Mouse (Mus musculus) CH12.LX (cell line): ENCODE measurements around the gene B4gat1. TPM values are rescaled to one million over a fixed set of nuclear protein-coding genes. Genes with fewer than 3 reads are reported as not detected.

Source experiments
- DNase-seq: peaks from one replicate; pipeline ENCODE4 v3.0.0-alpha.2; 2013; ENCODE audit errors: extremely low read depth
- H3K27ac ChIP-seq: 2 replicates; pipeline ENCODE4 v1.5.1; 2012; ENCODE audit warnings: low read depth, mild to moderate bottlenecking, control low read depth, moderate library complexity; ENCODE audit not compliant: insufficient read depth
- H3K27me3 ChIP-seq: replicated peaks from 2 replicates; pipeline ENCODE3; 2012; ENCODE audit warnings: inconsistent platforms
- H3K36me3 ChIP-seq, 2 experiments: replicated peaks in 1 of 2; 2 replicates each; pipeline versions ENCODE3 to v1.6.1; 2012; ENCODE audit warnings: inconsistent platforms in 1 of 2, low read length in 1 of 2, mild to moderate bottlenecking in 1 of 2, mixed read lengths in 1 of 2, moderate library complexity in 1 of 2; ENCODE audit not compliant: control insufficient read depth in 1 of 2, insufficient read depth in 1 of 2
- H3K4me1 ChIP-seq, 2 experiments: 2 replicates each; pipeline ENCODE4 v1.6.1; 2012; ENCODE audit warnings: inconsistent platforms in 1 of 2, moderate library complexity in 1 of 2; ENCODE audit not compliant: insufficient read depth in 2 of 2, control insufficient read depth in 1 of 2
- H3K4me2 ChIP-seq: 2 replicates; pipeline ENCODE4 v1.6.1; 2012; ENCODE audit warnings: low read depth, mild to moderate bottlenecking, control low read depth; ENCODE audit not compliant: poor library complexity, insufficient read depth, severe bottlenecking
- H3K4me3 ChIP-seq, 3 experiments: fragments of 150-350 bp in 1 of 3; sonication (generic) in 1 of 3; replicated peaks in 1 of 3; 2 replicates each; pipeline versions ENCODE3 to v1.5.1; 2011 to 2012; ENCODE audit warnings: low read depth in 2 of 3, low read length in 2 of 3, mild to moderate bottlenecking in 2 of 3, moderate library complexity in 2 of 3, control low read depth in 1 of 3, improper control_type of control experiment in 1 of 3, inconsistent platforms in 1 of 3, mixed read lengths in 1 of 3; ENCODE audit not compliant: poor library complexity in 1 of 3
- H3K79me2 ChIP-seq: replicated peaks from 2 replicates; pipeline ENCODE4 v1.6.1; 2012; ENCODE audit warnings: mild to moderate bottlenecking, moderate library complexity; ENCODE audit not compliant: control insufficient read depth, poor library complexity, insufficient read depth, severe bottlenecking; ENCODE audit errors: extremely low read depth
- H3K9ac ChIP-seq: 2 replicates; pipeline ENCODE4 v1.6.1; 2012; ENCODE audit warnings: low read depth, mild to moderate bottlenecking, control low read depth, moderate library complexity; ENCODE audit not compliant: insufficient read depth
- H3K9me3 ChIP-seq: replicated peaks from 2 replicates; pipeline ENCODE3; 2012; ENCODE audit warnings: low read length, inconsistent platforms, mixed read lengths
- ETS1 ChIP-seq: conservative IDR thresholded peaks from 2 replicates; pipeline ENCODE4 v1.6.1; 2012; ENCODE audit warnings: low read depth, mild to moderate bottlenecking, inconsistent platforms, low read length, improper control_type of control experiment, moderate library complexity
- GABPA ChIP-seq: IDR thresholded peaks from 2 replicates; pipeline ENCODE4 v1.6.1; 2012; ENCODE audit warnings: low read depth, low read length, improper control_type of control experiment, inconsistent platforms; ENCODE audit not compliant: insufficient replicate concordance
- HCFC1 ChIP-seq: IDR thresholded peaks from 2 replicates; pipeline ENCODE4 v1.6.1; 2012; ENCODE audit warnings: low read depth, mild to moderate bottlenecking, inconsistent platforms, low read length, improper control_type of control experiment
- JUND ChIP-seq: conservative IDR thresholded peaks from 2 replicates; pipeline ENCODE4 v1.6.1; 2011; ENCODE audit warnings: low read depth, low read length, improper control_type of control experiment
- KAT2A ChIP-seq: IDR thresholded peaks from 2 replicates; pipeline ENCODE4 v1.6.1; 2012; ENCODE audit warnings: low read length, improper control_type of control experiment, inconsistent platforms; ENCODE audit not compliant: insufficient replicate concordance
- NELFE ChIP-seq: IDR thresholded peaks from 2 replicates; pipeline ENCODE4 v1.6.1; 2011; ENCODE audit warnings: low read depth, low read length, improper control_type of control experiment
- SMC3 ChIP-seq: IDR thresholded peaks from 2 replicates; pipeline ENCODE4 v1.6.1; 2011; ENCODE audit warnings: low read depth, low read length, improper control_type of control experiment
- dilution Hi-C: fragments of 300-500 bp; cut with MboI; formaldehyde crosslinking; loops from 2 replicates; pipeline ENCODE4 v1.14.3; 2020; ENCODE audit warnings: low sequenced_read_pairs; ENCODE audit not compliant: extremely low pct_unique_long_range_greater_than_20kb, extremely low pct_ligation_motif_present
- in situ Hi-C: fragments of 300-500 bp; cut with MboI; formaldehyde crosslinking; loops from 3 replicates; pipeline ENCODE4 v1.14.3; 2019; ENCODE audit warnings: low sequenced_read_pairs, low pct_ligation_motif_present, low pct_unique_long_range_greater_than_20kb, mixed read lengths
- polyA plus RNA-seq: library from polyadenylated mRNA; unstranded; fragments of >175 nt; gene quantifications from 2 replicates; pipeline ENCODE4 v1.2.1, GENCODE M21; 2012; ENCODE audit warnings: low read depth; ENCODE audit not compliant: insufficient read length
- total RNA-seq, 2 experiments: library from RNA; depleted of rRNA; stranded (reverse); fragments of 300-350 nt in 1 of 2; fragments of >200 nt in 1 of 2; gene quantifications; 2 replicates each; pipeline ENCODE4 v1.2.3; 2012 to 2014

Gene B4gat1
- total and polyA plus RNA-seq, 3 experiments: 5.2 to 12.1 (median 6.9) TPM

DNA sequence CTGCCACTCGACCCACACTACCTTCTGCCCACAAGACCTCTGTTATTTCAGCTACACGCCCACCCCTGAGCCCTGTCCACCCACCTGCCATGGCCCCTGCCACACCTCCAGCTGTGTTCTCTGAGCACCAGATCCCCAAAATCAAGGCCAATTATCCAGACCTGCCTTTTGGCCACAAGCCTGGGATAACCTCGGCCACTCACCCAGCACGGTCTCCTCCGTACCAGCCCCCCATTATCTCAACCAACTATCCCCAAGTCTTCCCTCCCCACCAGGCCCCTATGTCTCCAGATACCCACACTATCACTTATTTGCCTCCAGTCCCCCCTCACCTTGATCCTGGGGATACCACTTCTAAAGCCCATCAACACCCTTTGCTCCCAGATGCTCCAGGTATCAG is 30.9 kb downstream of the B4gat1 start:
- in situ Hi-C loops: no loop called here
- Histone ChIP-seq H3K9me3 (no peaks in the 10 kb centered on the region), H3K27ac (no peak overlapping the region), H3K36me3 (no peaks in the 10 kb centered on the region), H3K4me3 (no peak overlapping the region), H3K4me1 (peaks cover 6 to 23% of the 10 kb centered on the region in 2 experiments; a peak in 3 of 4 replicates), H3K79me2 (no peaks in the 10 kb centered on the region), H3K4me2 (no peak overlapping the region), H3K9ac (no peak overlapping the region), H3K27me3 (peaks cover 85% of the 10 kb centered on the region)
- dilution Hi-C loops: no loop called here
- TF ChIP-seq NELFE (no peak), JUND (no peak), ETS1 (no peak), KAT2A (no peak)
- no peak for DNase-seq

DNA sequence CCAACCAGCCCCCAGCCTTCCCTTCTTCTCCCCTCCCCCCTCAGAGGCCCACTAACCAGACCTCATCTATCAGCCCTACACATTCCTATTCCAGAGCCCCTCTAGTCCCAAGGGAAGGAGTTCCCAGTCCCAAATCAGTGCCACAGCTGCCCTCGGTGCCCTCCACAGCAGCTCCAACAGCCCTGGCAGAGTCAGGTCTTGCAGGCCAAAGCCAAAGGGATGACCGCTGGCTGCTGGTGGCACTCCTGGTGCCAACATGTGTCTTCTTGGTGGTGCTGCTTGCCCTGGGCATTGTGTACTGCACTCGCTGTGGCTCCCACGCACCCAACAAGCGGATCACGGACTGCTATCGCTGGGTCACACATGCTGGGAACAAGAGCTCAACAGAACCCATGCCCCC is 31.4 kb downstream of the B4gat1 start:
- dilution Hi-C loops: no loop called here

DNA sequence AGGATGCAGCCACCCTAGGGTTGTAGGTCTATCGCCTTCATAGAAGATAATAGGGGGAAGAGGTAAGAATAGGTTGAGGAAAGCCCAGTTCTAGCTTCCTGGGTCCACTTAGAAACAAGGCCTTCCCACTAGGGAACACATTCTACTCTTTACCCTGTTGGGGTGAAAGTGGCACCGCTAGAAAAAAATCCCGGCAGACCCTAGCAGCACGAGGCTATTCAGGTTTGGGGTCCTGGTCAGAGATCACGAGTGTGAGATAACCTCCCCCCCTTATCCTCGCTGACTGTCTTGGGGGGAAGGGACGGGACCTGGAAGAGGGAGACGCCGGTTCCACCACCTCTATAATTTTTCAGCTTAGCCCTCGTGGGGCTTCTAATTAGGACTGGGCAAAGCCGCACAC is 32.5 kb downstream of the B4gat1 start:
- dilution Hi-C loops (no loop called here), in situ Hi-C loops (no loop called here)
- peaks cover 8 to 23% of the 10 kb centered on the region in 2 experiments; a peak in 3 of 4 replicates for H3K4me1 ChIP-seq
- H3K9me3 ChIP-seq: no peaks in the 10 kb centered on the region
- no peak overlapping the region for H3K4me2 ChIP-seq
- no peak for DNase-seq
- no peaks in the 10 kb centered on the region for H3K79me2 ChIP-seq
- TF ChIP-seq SMC3 (no peak), KAT2A (no peak), GABPA (no peak)
- H3K9ac ChIP-seq: no peak overlapping the region
- H3K36me3 ChIP-seq: no peaks in the 10 kb centered on the region
- H3K4me3 ChIP-seq: no peak overlapping the region
- H3K27ac ChIP-seq: no peak overlapping the region
- H3K27me3 ChIP-seq: peaks cover 80% of the 10 kb centered on the region

More for the DNA sequence above, 31.4 kb downstream of the B4gat1 start:
- Histone ChIP-seq H3K9ac (no peak overlapping the region), H3K27ac (no peak overlapping the region), H3K4me3 (no peak overlapping the region), H3K79me2 (no peaks in the 10 kb centered on the region), H3K36me3 (no peaks in the 10 kb centered on the region), H3K27me3 (peaks cover 84% of the 10 kb centered on the region), H3K4me2 (no peak overlapping the region), H3K9me3 (no peaks in the 10 kb centered on the region), H3K4me1 (peaks cover 8 to 23% of the 10 kb centered on the region in 2 experiments; a peak in 3 of 4 replicates)
- TF ChIP-seq HCFC1: no peak
- no peak for DNase-seq
- in situ Hi-C loops: no loop called here
